In genomic region chr7:48261511-48261910, GRCm38 (mm10) we compare ENCODE assay signal across 12 mouse cellular contexts.
"Had no signal": no experiment of that assay in that cellular context is flagged by ENCODE, and none has a peak within 500 bp of the region (broad histone marks: within the 10 kb centered on the region; RNA-seq: fewer than 3 reads in every experiment).

No protein-coding gene starts in this region.

- DNase-seq: retina, postnatal 1 day; right cerebral cortex, adult 18-20 months; right cerebral cortex, postnatal 14 days; right cerebral cortex, postnatal 25 days; right cerebral cortex, postnatal 4 days; spleen, adult 18-20 months; thymus, adult 18-20 months; thymus, adult 2 months; thymus, postnatal 14 days; thymus, postnatal 25 days; thymus, postnatal 36 days; thymus, postnatal 4 days had no signal
